Mouse (Mus musculus): Measurements from ENCODE around the gene Ep300.

GRCm38 (mm10) chr15:81587686-81588085, 2.5 kb downstream of the Ep300 start:
- no peak for TF ChIP-seq POLR2A (IDR thresholded peaks at IDR 0.05; ENCODE audit: borderline replicate concordance, control insufficient read depth, low read depth, low read length)
- no peak for TF ChIP-seq CTCF (IDR thresholded peaks at IDR 0.05; ENCODE audit: control insufficient read depth, insufficient read depth, low read length)

Measured in bone marrow, adult 2 months (tissue).